Mouse (Mus musculus) brain, embryonic 18.5 days (tissue): ENCODE results near the gene Pcyt2.

Source experiments
- DNase-seq: peaks from one replicate; pipeline ENCODE4 v3.0.0-alpha.2; 2012; ENCODE audit warnings: low read depth, low spot score

Pcyt2 gene

DNA sequence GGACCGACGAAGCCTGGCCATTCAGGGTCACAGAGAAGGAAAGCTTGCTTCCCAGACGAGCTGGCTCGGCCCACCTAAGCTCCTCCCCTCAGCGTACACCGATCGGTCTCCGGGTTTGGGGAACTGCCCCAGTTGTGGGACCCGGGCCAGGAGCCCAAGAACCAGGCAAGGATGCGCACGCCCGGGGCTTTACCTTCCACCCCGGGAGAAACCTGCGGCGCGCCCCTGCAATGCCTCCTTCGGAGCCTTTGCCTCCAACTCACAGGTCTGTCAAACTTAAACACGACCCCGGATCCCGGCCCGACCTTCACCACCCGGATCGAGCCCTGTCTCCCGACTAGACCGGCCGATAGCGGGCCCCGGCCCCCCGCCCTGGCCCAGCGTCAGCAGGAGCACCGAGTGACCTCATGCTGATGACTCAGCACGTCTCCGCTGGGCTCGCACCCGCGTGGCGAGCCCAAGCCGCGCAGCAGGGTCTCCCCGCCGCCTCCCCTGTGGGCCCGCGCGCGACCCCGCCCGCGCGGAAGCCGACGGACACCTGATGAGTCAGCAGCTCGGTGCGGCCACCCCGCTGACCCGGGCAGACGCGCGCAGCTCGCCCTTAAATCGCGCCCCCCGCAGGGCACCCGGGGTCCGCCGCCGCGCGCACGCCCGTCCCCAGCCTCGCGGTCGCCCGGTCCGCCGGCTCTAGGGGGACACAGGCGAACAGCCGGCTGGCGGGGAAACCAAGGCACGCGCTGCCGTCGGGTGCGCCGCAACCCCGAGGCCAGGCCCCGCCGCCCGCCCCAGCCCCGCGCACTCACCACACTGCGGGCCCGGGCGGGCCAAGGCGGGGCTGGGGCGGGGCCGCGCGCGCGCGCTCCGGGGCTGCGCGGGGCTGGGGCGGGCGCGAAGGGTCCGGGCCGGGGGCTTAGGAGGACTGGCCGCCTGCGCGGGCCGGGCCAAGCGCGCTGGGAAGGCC is 15.1 kb upstream of the Pcyt2 start:
- no peak for DNase-seq

DNA sequence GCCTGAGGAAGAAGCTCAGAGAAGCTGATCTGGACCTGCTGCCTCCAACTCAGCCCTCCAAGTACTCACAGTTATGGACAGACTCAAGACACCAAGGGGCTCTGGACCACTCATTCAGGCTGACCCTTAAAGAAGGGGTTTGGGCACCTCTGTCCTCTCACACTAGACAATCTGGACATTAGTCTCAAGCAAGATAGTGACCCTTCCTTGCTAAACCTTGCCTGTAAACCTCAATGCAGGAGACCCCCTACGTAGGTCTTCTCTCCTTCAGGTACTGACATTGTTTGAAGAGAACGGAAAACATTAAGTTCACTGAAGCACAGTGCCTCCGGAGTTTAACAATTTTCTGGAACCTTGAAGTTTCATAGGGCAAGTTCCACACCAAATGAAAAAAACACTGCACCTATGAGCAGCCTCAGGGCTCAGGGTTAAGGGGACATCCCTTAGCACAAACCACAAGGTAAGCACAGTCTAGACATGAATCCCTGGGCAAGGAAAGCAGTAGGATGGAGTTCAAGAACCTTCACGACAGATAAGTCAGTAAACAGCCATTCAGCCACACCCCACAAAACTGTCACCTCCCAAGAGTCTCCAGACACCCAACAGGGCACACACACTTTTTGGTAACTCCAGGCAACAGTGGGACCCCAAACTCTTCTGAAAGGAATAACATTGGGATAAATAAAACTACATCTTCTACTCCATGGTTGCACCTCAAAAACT is 14.2 kb upstream of the Pcyt2 start:
- DNase-seq = no peak

DNA sequence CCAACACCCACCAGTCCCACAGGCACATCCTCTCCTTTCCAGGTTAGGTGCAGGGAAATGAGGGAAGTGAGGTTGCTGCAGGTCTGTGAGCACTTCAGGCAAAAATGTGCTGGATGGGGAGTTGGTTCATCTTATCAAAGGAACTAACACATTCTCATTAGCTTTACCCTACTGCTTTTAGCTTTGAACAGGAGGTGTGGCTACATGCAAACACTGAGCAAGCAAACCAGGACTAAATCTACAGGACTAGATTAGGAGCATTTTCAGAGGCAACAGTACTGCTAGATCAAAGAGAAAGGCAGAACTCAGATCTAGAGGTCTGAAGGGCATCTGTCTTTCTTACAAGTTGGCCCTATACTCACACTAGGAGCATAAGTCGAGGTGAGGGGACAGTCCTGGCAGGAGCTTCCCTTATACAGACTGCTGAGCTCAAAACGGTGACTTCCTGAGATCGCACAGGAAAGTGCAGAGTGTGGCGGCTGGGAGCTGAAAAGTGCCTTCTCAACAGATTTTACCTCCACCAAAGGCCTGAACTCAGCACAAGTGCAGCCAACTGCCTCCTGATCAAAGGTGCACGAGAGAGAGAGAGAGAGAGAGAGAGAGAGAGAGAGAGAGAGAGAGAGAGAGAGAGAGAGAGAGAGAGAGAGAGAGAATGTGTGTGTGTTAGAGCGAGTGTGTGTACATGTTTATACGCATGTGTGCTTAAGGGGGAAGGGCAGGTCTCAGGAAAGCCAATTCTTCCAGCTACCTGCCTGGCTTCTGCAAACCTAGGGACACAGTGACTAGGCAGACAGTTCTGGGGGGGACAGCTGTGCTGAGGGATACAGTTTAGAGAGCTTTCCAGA is 13.4 kb upstream of the Pcyt2 start:
- no peak for DNase-seq

DNA sequence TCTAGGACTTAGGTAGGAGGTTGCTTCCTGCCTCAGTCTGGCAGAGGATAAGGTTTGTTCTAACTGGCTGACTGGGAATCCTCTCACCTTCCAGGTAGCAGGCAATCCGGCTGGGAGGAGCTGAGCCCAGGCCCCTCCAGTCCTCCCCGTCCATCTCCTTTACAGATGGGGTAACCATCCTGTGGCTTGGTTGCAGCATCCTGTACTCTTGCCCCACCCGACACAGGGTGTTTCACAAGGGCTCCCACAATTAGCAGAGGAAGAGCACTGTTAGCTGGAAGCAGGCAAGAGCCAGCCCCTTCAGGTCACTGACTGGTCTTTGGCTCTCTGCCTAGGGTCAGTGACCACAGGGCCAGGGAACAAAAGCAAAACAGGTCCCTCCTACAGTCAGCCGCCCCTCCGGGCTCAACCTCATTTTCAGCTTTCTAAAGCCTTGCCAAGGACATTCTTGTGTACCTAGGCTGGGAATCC is 12.7 kb upstream of the Pcyt2 start:
- no peak for DNase-seq

DNA sequence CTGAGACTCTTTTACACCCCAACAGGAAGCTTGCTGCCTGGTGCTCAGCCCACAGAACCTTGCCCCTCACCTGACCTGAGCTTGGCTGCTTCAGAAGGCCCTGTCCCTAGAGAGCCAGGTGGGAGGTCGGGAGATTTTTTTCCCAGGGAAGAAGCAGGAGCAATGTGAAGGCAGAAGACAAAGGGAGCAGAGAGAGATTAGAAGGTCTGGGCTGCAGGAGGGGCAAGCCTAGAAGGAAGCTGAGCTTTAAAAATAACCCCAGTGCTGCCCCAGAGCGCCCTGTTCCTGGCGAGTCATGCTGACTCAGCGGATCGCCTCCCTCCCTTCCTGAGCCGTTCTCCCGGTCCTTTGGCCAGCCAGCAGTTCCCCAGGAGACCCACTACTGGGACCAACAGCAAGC is 12.2 kb upstream of the Pcyt2 start:
- DNase-seq = no peak

DNA sequence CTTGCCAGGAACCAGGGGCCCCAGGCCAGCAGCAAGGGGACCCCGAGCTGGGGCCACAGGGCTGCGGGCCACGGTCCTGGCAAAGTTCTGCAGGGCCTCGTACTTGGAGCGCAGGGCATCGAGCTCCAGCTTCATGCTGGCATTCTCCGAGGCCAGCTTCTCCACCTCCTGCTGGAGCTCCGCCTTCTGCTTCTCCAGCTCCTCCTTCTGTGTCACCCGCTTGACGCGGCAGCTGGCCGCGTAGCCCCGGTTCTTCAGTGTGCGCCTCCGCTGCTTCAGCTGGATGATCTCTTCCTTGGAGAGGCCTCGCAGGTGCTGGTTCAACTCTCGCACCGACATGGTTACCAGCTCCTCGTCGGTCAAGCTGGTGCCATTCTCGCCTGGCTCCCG is 11.6 kb upstream of the Pcyt2 start:
- no peak for DNase-seq

DNA sequence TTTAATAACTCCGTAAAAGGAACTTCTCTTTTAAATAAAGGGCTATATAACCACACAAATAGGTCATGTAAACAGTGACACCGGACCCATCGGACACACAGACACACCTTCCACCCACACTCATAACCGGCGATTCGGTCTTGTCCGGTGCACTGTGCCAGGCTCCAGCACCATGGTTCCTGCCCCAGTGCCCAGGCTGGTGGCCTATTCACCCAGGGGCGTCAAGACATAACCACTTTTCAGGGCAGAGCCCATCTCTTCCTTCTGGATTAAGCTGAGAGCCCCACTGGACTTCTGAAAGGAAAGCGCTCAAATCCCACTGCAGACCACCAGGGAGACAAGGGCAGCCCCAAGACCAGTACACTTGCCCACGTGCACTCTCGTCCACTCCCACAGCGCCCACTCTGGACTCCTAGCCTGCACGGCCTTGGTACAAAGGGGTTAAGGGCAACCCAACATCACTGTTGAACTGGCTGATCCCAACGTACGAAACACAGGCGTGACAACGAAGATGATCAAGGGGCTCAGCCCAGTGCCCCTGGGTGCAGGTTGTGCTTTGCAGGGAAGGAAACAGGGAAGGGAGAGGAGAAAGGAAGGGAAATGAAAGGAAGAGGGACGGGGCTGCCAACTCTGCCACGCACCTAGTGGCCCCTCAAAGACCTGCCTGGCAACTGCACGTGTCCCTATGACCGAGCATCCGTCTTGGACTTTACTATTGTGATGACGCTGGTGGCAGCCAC is 11.0 kb upstream of the Pcyt2 start:
- DNase-seq = no peak

DNA sequence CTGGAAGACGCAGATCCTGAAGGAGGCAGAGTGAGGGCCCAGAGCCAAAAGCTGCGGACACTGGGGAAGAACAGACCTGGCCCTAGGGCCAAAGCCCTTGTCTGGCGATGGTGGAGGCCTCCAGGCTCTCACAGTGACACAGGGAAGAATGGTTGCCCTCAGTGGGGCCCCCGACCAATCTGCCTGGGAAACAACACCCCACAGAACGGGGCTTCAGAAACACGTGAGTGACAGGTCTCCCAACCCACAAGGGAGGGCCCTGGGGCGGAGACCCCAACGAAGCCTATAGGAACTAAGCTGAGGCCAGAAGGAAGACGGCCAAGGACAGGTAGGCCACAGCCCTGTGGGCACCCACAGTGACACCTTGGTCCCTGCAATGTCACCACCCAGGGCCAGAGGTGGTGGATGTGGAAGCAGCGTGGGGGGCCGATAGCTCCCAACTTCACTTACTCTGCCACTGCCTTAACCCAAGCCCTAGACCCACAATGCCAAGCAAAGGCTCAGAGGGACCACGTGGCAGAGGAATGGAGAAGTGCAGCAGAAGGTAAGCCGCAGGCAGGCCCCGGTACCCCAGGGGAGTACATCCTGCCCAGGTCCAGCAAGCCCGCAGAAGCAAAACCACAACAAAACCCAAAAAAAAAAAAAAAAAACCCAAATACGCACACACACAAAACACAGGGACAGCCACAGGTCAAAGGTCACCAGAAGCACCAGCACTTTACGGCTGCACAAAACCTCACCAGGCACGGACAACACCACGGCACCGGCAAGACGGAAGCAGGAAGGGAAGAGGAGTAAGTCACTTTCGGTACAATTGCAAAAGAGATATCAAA is 9.9 kb upstream of the Pcyt2 start:
- no peak for DNase-seq

DNA sequence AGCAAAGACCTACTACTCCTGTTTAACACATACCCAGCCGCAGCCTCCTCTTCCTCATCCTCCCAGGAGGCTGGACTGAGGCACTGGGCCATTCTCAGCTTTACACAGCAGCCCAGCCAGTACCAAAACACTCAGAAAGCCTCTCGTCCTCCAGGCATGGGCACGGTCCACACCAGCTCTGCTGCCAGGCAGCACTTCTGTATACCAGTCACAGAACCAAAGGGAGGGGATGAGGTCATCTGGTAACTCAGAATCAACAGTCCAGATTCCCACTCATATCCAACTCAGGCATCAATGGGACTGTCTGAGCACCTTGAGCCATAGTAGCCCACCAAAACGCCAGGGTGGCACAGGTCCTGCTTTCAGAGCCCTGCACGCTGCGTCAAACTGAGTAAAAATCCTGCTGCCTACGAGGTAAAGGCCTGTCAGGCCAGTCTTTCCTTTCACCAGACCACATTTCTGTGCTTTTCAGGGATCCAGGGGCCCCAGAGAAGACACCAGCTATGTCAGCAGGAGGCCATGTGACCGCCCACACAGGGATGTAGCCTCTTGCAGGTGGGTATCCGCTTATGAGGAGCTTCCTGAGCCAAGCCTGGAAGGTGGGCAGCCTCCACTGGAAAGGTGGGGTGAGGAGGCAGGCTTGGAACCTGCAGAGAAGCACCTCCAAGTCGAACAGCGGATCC is 9.2 kb upstream of the Pcyt2 start:
- no peak for DNase-seq

DNA sequence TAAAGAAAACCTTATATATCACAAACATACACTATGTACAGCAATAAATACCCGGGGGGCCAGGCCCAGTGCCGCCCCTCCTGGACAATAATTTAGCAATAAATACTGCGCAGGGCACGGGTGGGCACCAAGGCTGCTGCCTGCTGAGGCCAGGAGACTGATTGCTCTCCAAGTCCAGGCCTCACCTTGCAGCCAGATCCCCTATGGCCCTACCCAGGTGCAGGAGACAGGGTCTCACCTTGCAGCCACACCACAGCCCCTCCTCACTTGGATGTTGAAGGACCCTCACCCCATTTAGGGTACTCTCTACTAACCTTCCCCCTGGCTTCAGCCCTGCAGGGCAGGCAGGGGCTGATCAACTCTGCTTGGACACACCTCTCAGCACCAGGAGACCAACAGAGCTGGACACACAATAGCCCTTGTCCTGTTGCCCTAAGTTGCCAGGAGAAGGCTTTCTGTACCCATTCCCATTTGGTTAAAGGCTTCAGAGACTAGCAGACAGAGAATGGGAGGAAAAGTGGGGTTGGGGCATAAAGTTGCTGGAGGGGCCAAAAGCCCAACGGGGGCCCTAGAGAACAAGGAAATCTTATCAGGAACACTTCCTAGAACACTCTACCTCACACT is 7.5 kb upstream of the Pcyt2 start, which contains the start of gene Sirt7:
Sirt7 (minus strand) TSS at position 89 of the 624 bp plus-strand sequence.
- DNase-seq = no peak

DNA sequence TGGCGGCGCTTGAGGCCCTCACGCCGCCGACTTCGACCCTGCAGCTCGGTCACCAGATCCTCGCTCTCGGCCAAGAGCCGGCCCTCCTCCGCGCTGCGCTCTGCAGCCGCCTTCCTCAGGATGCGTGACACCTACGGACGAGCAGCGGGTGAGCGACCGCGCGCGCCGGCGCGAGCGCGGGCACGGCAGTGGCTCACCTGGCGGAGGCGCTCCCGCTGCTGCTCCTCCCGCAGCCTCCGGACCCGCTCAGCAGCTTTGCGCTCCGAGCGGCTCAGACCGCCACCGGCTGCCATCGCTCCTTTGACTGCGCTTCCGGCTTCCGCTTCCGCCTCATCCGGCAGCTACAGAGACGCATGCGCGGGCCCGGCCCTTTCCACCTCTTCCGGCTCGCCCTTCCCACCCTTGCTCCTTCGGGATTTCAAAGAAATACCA is 7.0 kb upstream of the Pcyt2 start:
- peak; percentile 67 for DNase-seq

DNA sequence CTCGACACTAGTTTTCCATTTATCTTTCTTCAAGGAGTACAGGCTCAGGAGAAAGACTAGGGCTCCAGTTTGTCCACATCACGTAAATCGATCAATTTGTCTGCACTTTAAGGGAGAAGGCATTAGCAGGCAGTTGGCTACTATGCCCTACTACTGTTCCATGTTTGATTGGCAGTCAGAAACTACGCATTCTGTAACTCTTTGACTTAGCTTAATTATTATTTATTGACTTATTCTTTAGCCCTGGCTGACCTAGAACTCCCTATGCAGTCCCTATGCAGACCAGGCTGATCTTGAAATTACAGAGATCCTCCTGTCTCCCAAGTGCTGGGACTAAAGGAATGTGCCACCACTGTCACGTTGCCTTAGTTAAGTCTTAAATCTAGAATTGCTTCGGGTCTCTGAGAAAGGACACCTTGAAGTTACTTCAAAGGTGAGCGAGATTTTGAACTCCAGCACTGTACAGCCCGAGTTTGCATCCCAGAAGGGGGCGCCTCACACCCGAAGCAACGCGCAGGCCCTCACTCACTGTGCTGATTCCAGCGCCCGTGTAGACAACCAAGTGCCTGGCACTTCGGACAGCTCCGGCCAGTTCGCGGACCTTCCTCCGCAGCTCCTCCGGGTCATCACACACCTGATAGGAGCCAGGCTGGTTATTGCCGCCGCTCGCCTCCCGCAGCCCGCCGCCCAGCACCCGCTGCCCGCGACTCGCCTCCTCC is 6.4 kb upstream of the Pcyt2 start:
- DNase-seq = no peak

DNA sequence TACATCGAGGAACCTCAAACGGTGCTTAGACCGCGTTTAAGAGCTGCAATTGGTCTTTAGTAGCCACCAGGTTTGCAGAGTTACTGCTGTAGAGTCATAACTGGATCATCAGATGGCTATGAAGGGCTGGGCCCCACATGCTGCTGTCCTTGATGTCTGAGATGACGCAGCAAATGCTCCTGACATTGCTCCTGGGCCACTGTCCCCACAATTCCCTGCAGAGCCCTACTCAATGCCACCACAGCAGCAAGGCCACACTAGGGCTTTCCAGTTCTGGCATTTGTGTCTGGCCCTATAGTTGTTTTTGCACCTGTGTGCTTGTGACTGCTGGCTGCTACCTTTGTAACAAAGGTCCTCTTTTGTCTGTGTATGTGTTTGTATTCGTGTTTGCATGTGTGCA is 5.1 kb upstream of the Pcyt2 start:
- no peak for DNase-seq

DNA sequence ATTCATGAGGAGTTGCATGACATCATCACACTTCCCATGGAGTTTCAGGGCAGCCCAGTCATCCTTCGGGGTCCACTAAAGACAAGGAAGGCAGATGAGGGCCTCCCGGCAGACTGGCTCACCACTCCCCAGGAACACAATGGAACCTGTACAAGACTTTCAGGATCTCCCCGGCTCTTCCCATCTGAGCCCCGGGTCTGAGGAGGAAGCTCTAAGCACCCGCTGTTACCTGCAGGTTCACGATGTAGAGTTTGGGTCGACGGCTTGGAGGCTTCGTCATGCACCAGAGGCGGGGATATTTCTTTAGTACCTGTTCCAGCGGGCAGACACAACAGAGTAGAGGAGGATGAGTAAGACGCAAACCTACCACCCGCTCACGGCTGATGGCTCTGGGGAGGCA is 2.5 kb upstream of the Pcyt2 start:
- DNase-seq = no peak

DNA sequence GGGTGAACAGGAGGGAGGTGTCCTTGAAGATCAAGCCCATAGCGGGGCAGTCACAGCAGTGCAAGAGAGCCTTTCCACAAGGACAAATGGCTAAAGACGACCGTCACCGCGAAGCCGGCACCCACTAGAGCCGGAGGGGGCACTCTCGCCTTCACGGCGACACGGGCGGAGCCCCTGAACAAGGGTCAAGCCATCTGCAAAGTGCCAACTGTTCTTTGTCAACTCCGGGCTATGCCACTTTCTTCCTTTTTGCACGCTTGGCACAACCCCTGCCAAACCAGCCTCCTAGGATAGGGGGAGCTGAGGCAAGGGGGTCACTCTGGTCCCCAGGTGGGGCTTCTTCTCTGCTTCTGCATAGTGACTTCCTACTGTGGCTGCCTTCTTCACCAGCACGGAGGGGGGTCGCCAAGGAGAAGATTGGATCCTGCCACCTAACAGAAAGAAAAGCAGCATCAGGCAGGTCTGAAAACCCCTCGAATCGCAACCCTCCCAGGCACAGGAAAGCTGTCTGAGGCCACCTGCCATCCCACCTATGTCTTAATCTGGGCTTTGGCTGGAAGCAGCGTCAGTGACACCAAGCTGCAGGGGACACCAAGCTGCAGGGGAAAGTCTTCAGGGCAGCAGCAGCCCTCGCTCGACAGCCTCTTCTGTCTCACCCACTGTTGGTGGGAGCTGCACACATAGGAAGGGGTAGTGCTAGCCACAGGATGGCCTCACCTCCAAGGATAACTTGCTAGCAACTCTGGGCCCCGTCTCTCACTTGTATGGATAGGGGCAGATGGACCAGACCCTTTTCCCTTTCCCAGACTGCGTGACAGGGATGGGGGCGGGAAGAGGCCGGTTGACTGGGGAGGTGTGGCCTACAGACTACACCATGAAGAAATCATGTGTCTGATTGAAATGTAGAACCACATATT is 1.1 kb upstream of the Pcyt2 start:
- no peak for DNase-seq

DNA sequence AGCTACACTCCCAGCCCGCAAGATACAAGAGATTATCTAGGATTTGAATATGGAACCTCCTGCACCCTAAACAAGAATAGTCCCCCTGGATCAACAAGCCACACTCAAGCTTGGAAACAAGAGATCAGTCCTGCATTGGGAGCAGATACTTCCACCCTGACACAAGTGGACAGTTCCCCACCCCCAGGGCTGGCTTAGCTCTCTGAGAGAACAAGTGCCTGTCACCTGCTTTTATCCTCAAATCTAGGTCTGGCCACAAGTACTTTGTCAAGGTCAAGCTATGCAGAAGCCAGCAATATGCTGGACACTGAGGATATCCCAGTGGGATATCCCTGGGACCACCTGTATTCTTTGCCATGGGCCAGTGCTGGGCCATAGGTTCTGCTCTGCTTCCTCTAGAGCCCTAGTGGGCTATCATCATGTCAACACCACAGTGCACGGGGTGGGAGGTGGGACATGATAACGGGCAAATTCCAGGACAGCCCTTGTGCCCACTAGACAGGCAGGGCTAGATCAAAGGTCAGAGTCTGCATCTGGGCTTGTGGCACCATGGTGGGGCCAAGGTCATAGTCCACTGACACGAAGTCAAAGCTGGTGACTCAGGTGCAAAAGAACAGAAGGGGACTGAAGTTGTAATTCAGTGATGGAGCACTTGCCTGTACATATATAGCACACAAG is 980 bp downstream of the Pcyt2 start:
- no peak for DNase-seq
